Mouse (Mus musculus) inflammation-experienced regulatory T-cells, adult 16 weeks (primary cell): ENCODE data around the gene Cldn2. TPM values are rescaled to one million over a fixed set of nuclear protein-coding genes. Genes with fewer than 3 reads are reported as not detected.

ENCODE experiments used
- polyA plus RNA-seq: library from polyadenylated mRNA; unstranded; fragments of 100-300 nt; shearing (Covaris generic); gene quantifications from one replicate; pipeline ENCODE4 v1.2.1, GENCODE M21; 2017

Gene Cldn2
- not detected for polyA plus RNA-seq

GRCm38 (mm10) chrX:139800406-139800878 lies at the start of gene Cldn2:
TSS of gene Cldn2 (plus strand) at chrX:139800828.

GRCm38 (mm10) chrX:139782278-139783044 lies 18.2 kb upstream of the Cldn2 start, which contains the start of gene Ripply1:
TSS of gene Ripply1 (minus strand) at chrX:139782353.

Other genes with a start within 250 kb of the Cldn2 start
- gene Rnf128, start 237.5 kb upstream of the Cldn2 start, polyA plus RNA-seq = 2.3 TPM
- gene Tbc1d8b, start 115.8 kb upstream of the Cldn2 start, polyA plus RNA-seq = 13.8 TPM
- 0.61 TPM for gene Gm15013, start 86.3 kb upstream of the Cldn2 start, polyA plus RNA-seq
- gene Ripply1, start 18.5 kb upstream of the Cldn2 start, polyA plus RNA-seq = not detected
- gene Morc4, start 70.8 kb downstream of the Cldn2 start, polyA plus RNA-seq = not detected
- gene Rbm41, start 197.8 kb downstream of the Cldn2 start, polyA plus RNA-seq = 11.8 TPM